Mouse (Mus musculus) intestine, embryonic 14.5 days (tissue): ENCODE results near the gene Prl3d2. TPM values are rescaled to one million over a fixed set of nuclear protein-coding genes. Genes with fewer than 3 reads are reported as not detected.
"Not testable (repeated sequence)": the region's sequence is repeated elsewhere in the genome, so short reads cannot be mapped to it uniquely, and the experiment has no call there.

Source experiments
- ATAC-seq: fragments of 200-750 bp; cut with Nextera tagmentation; replicated peaks from 2 replicates; pipeline ENCODE4 v1.8.0; 2017; ENCODE audit warnings: low read depth, moderate number of reproducible peaks, moderate TSS enrichment, moderate library complexity; ENCODE audit not compliant: low FRiP score, low TSS enrichment
- DNase-seq: peaks from one replicate; pipeline ENCODE4 v3.0.0-alpha.2; 2018; ENCODE audit warnings: low spot score
- H3K27ac ChIP-seq: fragments of 300-500 bp; sonication (generic); 2 replicates; pipeline ENCODE4 v1.5.1; 2014; ENCODE audit warnings: low read depth, mild to moderate bottlenecking, control low read depth
- H3K27me3 ChIP-seq: fragments of 300-500 bp; sonication (generic); replicated peaks from 2 replicates; pipeline ENCODE4 v1.6.1; 2014; ENCODE audit warnings: low read length, control low read depth; ENCODE audit not compliant: control insufficient read depth, insufficient read depth
- H3K36me3 ChIP-seq: fragments of 300-500 bp; sonication (generic); 2 replicates; pipeline ENCODE4 v1.6.1; 2014; ENCODE audit warnings: low read length, control low read depth; ENCODE audit not compliant: control insufficient read depth, insufficient read depth
- H3K4me1 ChIP-seq: fragments of 300-500 bp; sonication (generic); replicated peaks from 2 replicates; pipeline ENCODE4 v1.6.1; 2014; ENCODE audit warnings: low read length, control low read depth, mixed read lengths; ENCODE audit not compliant: control insufficient read depth, insufficient read depth
- H3K4me2 ChIP-seq: fragments of 300-500 bp; sonication (generic); 2 replicates; pipeline ENCODE4 v1.6.1; 2014; ENCODE audit warnings: low read length
- H3K4me3 ChIP-seq: fragments of 300-500 bp; sonication (generic); 2 replicates; pipeline ENCODE4 v1.5.1; 2014; ENCODE audit warnings: low read depth, low read length, control low read depth, mixed read lengths
- H3K9ac ChIP-seq: fragments of 300-500 bp; sonication (generic); 2 replicates; pipeline ENCODE4 v1.6.1; 2014; ENCODE audit warnings: mild to moderate bottlenecking, low read length
- H3K9me3 ChIP-seq: fragments of 300-500 bp; sonication (generic); 2 replicates; pipeline ENCODE4 v1.6.1; 2016; ENCODE audit warnings: low read length, control low read depth; ENCODE audit not compliant: control insufficient read depth
- WGBS: fragments of 180-500 bp; shearing (Covaris S2); extraction: QIAGEN DNeasy Blood & Tissue Kit; methylation state at CpG from one replicate; pipeline ENCODE4 v1.1.7; 2014; 5-methylcytosine and 5-hydroxymethylcytosine counted together
- polyA plus RNA-seq: library from polyadenylated mRNA; unstranded; fragments of >200 nt; fragmentation: Nextera tagmentation; extraction: Ambion mirVana; gene quantifications from 2 replicates; pipeline ENCODE4 v1.2.1, GENCODE M21; 2014

Prl3d2 gene
- not detected in 2 replicates for polyA plus RNA-seq

DNA sequence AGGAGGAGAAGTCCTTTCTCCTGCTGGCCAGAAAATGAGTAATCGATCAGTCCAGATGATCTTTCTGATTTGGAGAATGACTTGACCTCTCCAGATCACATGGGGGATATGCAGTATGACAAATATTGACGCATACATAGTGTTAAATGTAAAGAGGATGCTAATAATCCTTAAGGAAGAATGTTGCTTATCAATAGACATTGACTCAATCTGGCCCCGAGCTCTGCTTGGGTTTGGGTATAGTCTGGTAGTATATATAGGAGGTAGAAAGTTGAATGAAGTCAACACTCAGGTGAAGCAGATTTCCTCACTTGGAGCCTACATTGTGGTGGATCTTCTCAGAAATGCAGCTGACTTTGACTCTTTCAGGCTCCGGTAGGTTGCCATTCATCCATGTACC is at the start of gene Prl3d2:
Gene Prl3d2 (plus strand): TSS at position 301 of the 400 bp plus-strand sequence.
- H3K4me1 ChIP-seq, DNase-seq, H3K27me3 ChIP-seq, H3K36me3 ChIP-seq, H3K9ac ChIP-seq, H3K4me3 ChIP-seq, H3K27ac ChIP-seq, ATAC-seq, H3K4me2 ChIP-seq, H3K9me3 ChIP-seq: not testable (repeated sequence)
- 84% methylated on average over 3 of the region's 4 CpGs for WGBS

DNA sequence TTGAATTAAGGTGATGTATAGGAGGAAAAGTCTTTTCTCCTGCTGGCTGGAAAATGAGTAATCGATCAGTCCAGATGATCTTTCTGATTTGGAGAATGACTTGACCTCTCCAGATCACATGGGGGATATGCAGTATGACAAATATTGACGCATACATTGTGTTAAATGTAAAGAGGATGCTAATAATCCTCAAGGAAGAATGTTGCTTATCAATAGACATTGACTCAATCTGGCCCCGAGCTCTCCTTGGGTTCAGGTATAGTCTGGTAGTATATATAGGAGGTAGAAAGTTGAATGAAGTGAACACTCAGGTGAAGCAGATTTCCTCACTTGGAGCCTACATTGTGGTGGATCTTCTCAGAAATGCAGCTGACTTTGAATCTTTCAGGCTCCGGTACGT is 27.6 kb upstream of the Prl3d2 start, which contains the start of gene Prl3d1:
Gene Prl3d1 (plus strand): TSS at position 301 of the 400 bp plus-strand sequence.
- H3K36me3 ChIP-seq, ATAC-seq, DNase-seq, H3K4me2 ChIP-seq, H3K4me1 ChIP-seq, H3K9me3 ChIP-seq, H3K9ac ChIP-seq, H3K27ac ChIP-seq, H3K4me3 ChIP-seq, H3K27me3 ChIP-seq: not testable (repeated sequence)
- WGBS = 94% methylated on average over 5 of the region's 5 CpGs

DNA sequence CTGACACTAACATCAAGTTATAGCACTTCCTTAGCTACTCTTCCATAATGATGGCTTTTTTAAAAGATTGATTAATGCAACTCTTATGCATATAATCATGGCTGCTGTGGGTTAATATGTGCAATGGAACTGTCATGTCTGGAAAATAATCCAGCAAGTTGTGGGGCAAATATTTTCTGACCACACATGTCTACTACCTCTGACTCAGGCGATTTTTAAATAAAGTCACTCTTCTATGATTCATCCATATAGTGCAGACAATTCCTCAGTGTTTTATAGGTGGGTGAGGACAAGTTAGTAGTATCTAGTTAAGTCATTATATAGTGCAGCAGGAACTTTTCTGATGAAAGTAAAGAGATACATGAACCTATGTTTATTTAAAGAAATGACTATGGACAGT is 26.8 kb downstream of the Prl3d2 start:
- no peak for ATAC-seq
- Histone ChIP-seq H3K36me3 (no peaks in the 10 kb centered on the region), H3K27me3 (no peaks in the 10 kb centered on the region), H3K4me3 (no peak overlapping the region), H3K4me2 (no peak overlapping the region), H3K4me1 (no peaks in the 10 kb centered on the region), H3K27ac (no peak overlapping the region), H3K9ac (no peak overlapping the region), H3K9me3 (no peaks in the 10 kb centered on the region)
- DNase-seq = no peak
- 48% methylated on average over 1 of the region's 1 CpGs for WGBS

DNA sequence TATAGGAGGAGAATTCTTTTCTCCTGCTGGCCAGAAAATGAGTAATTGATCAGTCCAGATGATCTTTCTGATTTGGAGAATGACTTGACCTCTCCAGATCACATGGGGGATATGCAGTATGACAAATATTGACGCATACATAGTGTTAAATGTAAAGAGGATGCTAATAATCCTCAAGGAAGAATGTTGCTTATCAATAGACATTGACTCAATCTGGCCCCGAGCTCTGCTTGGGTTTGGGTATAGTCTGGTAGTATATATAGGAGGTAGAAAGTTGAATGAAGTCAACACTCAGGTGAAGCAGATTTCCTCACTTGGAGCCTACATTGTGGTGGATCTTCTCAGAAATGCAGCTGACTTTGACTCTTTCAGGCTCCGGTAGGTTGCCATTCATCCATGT is 35.0 kb downstream of the Prl3d2 start, which contains the start of gene Prl3d3:
Gene Prl3d3 (plus strand): TSS at position 301 of the 400 bp plus-strand sequence.
- not testable (repeated sequence) for H3K4me1 ChIP-seq, DNase-seq, H3K9ac ChIP-seq, H3K27me3 ChIP-seq, H3K9me3 ChIP-seq, H3K36me3 ChIP-seq, H3K27ac ChIP-seq, H3K4me3 ChIP-seq, H3K4me2 ChIP-seq, ATAC-seq
- WGBS = 85% methylated on average over 3 of the region's 3 CpGs

Other genes starting within 250 kb of the Prl3d2 start
- gene Prl, start 64.1 kb upstream of the Prl3d2 start, polyA plus RNA-seq = not detected in 2 replicates
- not detected in 2 replicates for gene Prl3d1, start 27.5 kb upstream of the Prl3d2 start, polyA plus RNA-seq
- not detected in 2 replicates for gene Prl3d3, start 35.1 kb downstream of the Prl3d2 start, polyA plus RNA-seq
- not detected in 2 replicates for gene Prl3c1, start 75.0 kb downstream of the Prl3d2 start, polyA plus RNA-seq
- 0.20 TPM in 1 of 2 replicates, not detected in the other for gene Prl3b1, start 120.1 kb downstream of the Prl3d2 start, polyA plus RNA-seq
- not detected in 2 replicates for gene Prl3a1, start 137.7 kb downstream of the Prl3d2 start, polyA plus RNA-seq
- gene Prl6a1, start 190.9 kb downstream of the Prl3d2 start, polyA plus RNA-seq = not detected in 2 replicates
- not detected in 2 replicates for gene Prl8a2, start 224.0 kb downstream of the Prl3d2 start, polyA plus RNA-seq